Mouse (Mus musculus) liver, embryonic 14.5 days (tissue): ENCODE data around the gene Lrrc4c.

Experiments
- CTCF ChIP-seq: IDR thresholded peaks from 2 replicates; pipeline ENCODE4 v1.5.1; 2016; ENCODE audit warnings: antibody characterized with exemption, low read depth, control low read depth
- EP300 ChIP-seq: IDR thresholded peaks from 2 replicates; pipeline ENCODE4 v1.6.1; 2016; ENCODE audit warnings: antibody characterized with exemption, low read depth

- TF ChIP-seq CTCF (no peak), EP300 (no peak)
These were observed 1.4 kb upstream of the Lrrc4c start for GRCm38 (mm10) chr2:96316531-96316930.
